Mouse (Mus musculus) hindbrain, embryonic 16.5 days (tissue): Measurements from ENCODE around the gene Iffo1. TPM values are rescaled to one million over a fixed set of nuclear protein-coding genes. Genes with fewer than 3 reads are reported as not detected.
"Not testable (repeated sequence)": the region's sequence is repeated elsewhere in the genome, so short reads cannot be mapped to it uniquely, and the experiment has no call there.

ENCODE experiments used
- ATAC-seq: fragments of 200-750 bp; cut with Nextera tagmentation; 2 replicates; pipeline ENCODE4 v1.8.0; 2017; ENCODE audit warnings: moderate TSS enrichment, moderate library complexity
- H3K27ac ChIP-seq: fragments of 300-500 bp; sonication (generic); 2 replicates; pipeline ENCODE4 v1.5.1; 2014; ENCODE audit warnings: low read depth, mild to moderate bottlenecking, control low read depth, low read length, moderate library complexity
- H3K27me3 ChIP-seq: fragments of 300-500 bp; sonication (generic); replicated peaks from 2 replicates; pipeline ENCODE4 v1.6.1; 2014; ENCODE audit warnings: low read length; ENCODE audit not compliant: control insufficient read depth, insufficient read depth
- H3K36me3 ChIP-seq: fragments of 300-500 bp; sonication (generic); 2 replicates; pipeline ENCODE4 v1.6.1; 2014; ENCODE audit warnings: mild to moderate bottlenecking, low read length, moderate library complexity, mixed read lengths; ENCODE audit not compliant: control insufficient read depth, insufficient read depth
- H3K4me1 ChIP-seq: fragments of 300-500 bp; sonication (generic); 2 replicates; pipeline ENCODE4 v1.6.1; 2014; ENCODE audit warnings: low read depth, low read length; ENCODE audit not compliant: control insufficient read depth, insufficient read depth
- H3K4me2 ChIP-seq: fragments of 300-500 bp; sonication (generic); 2 replicates; pipeline ENCODE4 v1.6.1; 2014; ENCODE audit warnings: mild to moderate bottlenecking, low read length, control low read depth, moderate library complexity
- H3K4me3 ChIP-seq: fragments of 300-500 bp; sonication (generic); 2 replicates; pipeline ENCODE4 v1.5.1; 2014; ENCODE audit warnings: mild to moderate bottlenecking, low read length, control low read depth, moderate library complexity
- H3K9ac ChIP-seq: fragments of 300-500 bp; sonication (generic); 2 replicates; pipeline ENCODE4 v1.6.1; 2014; ENCODE audit warnings: low read depth, mild to moderate bottlenecking, control low read depth, low read length, moderate library complexity
- H3K9me3 ChIP-seq: fragments of 300-500 bp; sonication (generic); 2 replicates; pipeline ENCODE4 v1.6.1; 2014; ENCODE audit warnings: mild to moderate bottlenecking, low read length, moderate library complexity; ENCODE audit not compliant: control insufficient read depth
- WGBS: fragments of 180-500 bp; shearing (Covaris S2); extraction: QIAGEN DNeasy Blood & Tissue Kit; methylation state at CpG from one replicate; pipeline ENCODE4 v1.1.7; 2014; 5-methylcytosine and 5-hydroxymethylcytosine counted together
- polyA plus RNA-seq: library from polyadenylated mRNA; unstranded; fragments of >200 nt; fragmentation: Nextera tagmentation; extraction: Ambion mirVana; gene quantifications from 2 replicates; pipeline ENCODE4 v1.2.1, GENCODE M21; 2015

Gene Iffo1
- polyA plus RNA-seq, 1 experiment from 2014 or later: 20.3 TPM

- no peak overlapping the region for H3K27ac ChIP-seq
- WGBS: 86% methylated on average over 3 of the region's 3 CpGs
- H3K36me3 ChIP-seq: peaks cover 24% of the 10 kb centered on the region
These were observed 11.4 kb downstream of the Iffo1 start for GRCm38 (mm10) chr6:125156491-125156890.

GRCm38 (mm10) chr6:125156903-125157614, 12.0 kb downstream of the Iffo1 start:
- Histone ChIP-seq H3K4me3 (no peak overlapping the region), H3K9me3 (no peaks in the 10 kb centered on the region), H3K36me3 (peaks cover 21% of the 10 kb centered on the region), H3K27me3 (no peaks in the 10 kb centered on the region), H3K4me2 (no peak overlapping the region), H3K9ac (no peak overlapping the region), H3K27ac (no peak overlapping the region), H3K4me1 (peaks cover 7% of the 10 kb centered on the region)
- ATAC-seq: no peak
- WGBS: 12% methylated on average over 7 of the region's 7 CpGs

More at GRCm38 (mm10) chr6:125156491-125156890, 11.4 kb downstream of the Iffo1 start:
- H3K4me3 ChIP-seq: no peak overlapping the region
- no peaks in the 10 kb centered on the region for H3K9me3 ChIP-seq
- H3K27me3 ChIP-seq: no peaks in the 10 kb centered on the region
- H3K4me2 ChIP-seq: no peak overlapping the region
- no peak overlapping the region for H3K9ac ChIP-seq
- ATAC-seq: no peak
- H3K4me1 ChIP-seq: peaks cover 7% of the 10 kb centered on the region

- WGBS: 90% methylated on average over 15 of the region's 15 CpGs
- Histone ChIP-seq H3K27ac (no peak overlapping the region), H3K4me3 (no peak overlapping the region), H3K9me3 (no peaks in the 10 kb centered on the region), H3K4me1 (peaks cover 15% of the 10 kb centered on the region), H3K36me3 (peaks cover 11% of the 10 kb centered on the region), H3K27me3 (no peaks in the 10 kb centered on the region), H3K4me2 (no peak overlapping the region), H3K9ac (no peak overlapping the region)
- ATAC-seq: no peak
These were observed 14.0 kb downstream of the Iffo1 start for GRCm38 (mm10) chr6:125158944-125159492.

- WGBS: 79% methylated on average over 7 of the region's 7 CpGs
- no peak for ATAC-seq
These were observed 14.9 kb downstream of the Iffo1 start for GRCm38 (mm10) chr6:125159773-125160557.

GRCm38 (mm10) chr6:125160558-125160853, 15.5 kb downstream of the Iffo1 start:
- ATAC-seq: no peak
- Histone ChIP-seq H3K27ac (no peak overlapping the region), H3K27me3 (no peaks in the 10 kb centered on the region), H3K4me2 (no peak overlapping the region), H3K4me1 (peaks cover 17% of the 10 kb centered on the region), H3K9ac (no peak overlapping the region), H3K9me3 (no peaks in the 10 kb centered on the region), H3K4me3 (no peak overlapping the region), H3K36me3 (peaks cover 7% of the 10 kb centered on the region; the same call in 1 of the 2 replicates)
- 54% methylated on average over 10 of the region's 10 CpGs for WGBS

More at GRCm38 (mm10) chr6:125159773-125160557, 14.9 kb downstream of the Iffo1 start:
- Histone ChIP-seq H3K27ac (no peak overlapping the region), H3K4me3 (no peak overlapping the region), H3K27me3 (no peaks in the 10 kb centered on the region), H3K36me3 (peaks cover 10% of the 10 kb centered on the region; the same call in 1 of the 2 replicates), H3K4me2 (no peak overlapping the region), H3K9ac (no peak overlapping the region), H3K4me1 (peaks cover 17% of the 10 kb centered on the region), H3K9me3 (no peaks in the 10 kb centered on the region)

- peaks cover 7% of the 10 kb centered on the region; the same call in 1 of the 2 replicates for H3K36me3 ChIP-seq
- H3K4me2 ChIP-seq: no peak overlapping the region
These were observed 16.1 kb downstream of the Iffo1 start for GRCm38 (mm10) chr6:125160854-125161760.

GRCm38 (mm10) chr6:125161971-125162370, 16.9 kb downstream of the Iffo1 start:
- not testable (repeated sequence) for H3K9me3 ChIP-seq, H3K27me3 ChIP-seq, H3K36me3 ChIP-seq, H3K4me3 ChIP-seq, H3K9ac ChIP-seq, H3K27ac ChIP-seq, ATAC-seq, H3K4me2 ChIP-seq
- 9% methylated on average over 3 of the region's 5 CpGs for WGBS
- peaks cover 26% of the 10 kb centered on the region for H3K4me1 ChIP-seq

More at GRCm38 (mm10) chr6:125160854-125161760, 16.1 kb downstream of the Iffo1 start:
- H3K27me3 ChIP-seq: no peaks in the 10 kb centered on the region
- 20% methylated on average over 22 of the region's 22 CpGs for WGBS
- ATAC-seq: no peak
- no peaks in the 10 kb centered on the region for H3K9me3 ChIP-seq
- peaks cover 17% of the 10 kb centered on the region for H3K4me1 ChIP-seq
- H3K4me3 ChIP-seq: no peak overlapping the region
- H3K27ac ChIP-seq: no peak overlapping the region
- no peak overlapping the region for H3K9ac ChIP-seq

GRCm38 (mm10) chr6:125162615-125163305, 17.7 kb downstream of the Iffo1 start:
- H3K9ac ChIP-seq, H3K36me3 ChIP-seq, H3K9me3 ChIP-seq, H3K4me3 ChIP-seq, H3K27ac ChIP-seq, H3K27me3 ChIP-seq, ATAC-seq, H3K4me2 ChIP-seq: not testable (repeated sequence)
- peaks cover 29% of the 10 kb centered on the region for H3K4me1 ChIP-seq
- WGBS: 71% methylated on average over 9 of the region's 16 CpGs
